Mouse (Mus musculus) lung, embryonic 16.5 days (tissue): ENCODE measurements around the gene Gm21994. TPM values are rescaled to one million over a fixed set of nuclear protein-coding genes. Genes with fewer than 3 reads are reported as not detected.
"Not testable (repeated sequence)": the region's sequence is repeated elsewhere in the genome, so short reads cannot be mapped to it uniquely, and the experiment has no call there.

ENCODE experiments used
- ATAC-seq: fragments of 200-750 bp; cut with Nextera tagmentation; 2 replicates; pipeline ENCODE4 v1.8.0; 2017; ENCODE audit warnings: low read depth, mild to moderate bottlenecking, moderate library complexity
- H3K27ac ChIP-seq: fragments of 300-500 bp; sonication (generic); 2 replicates; pipeline ENCODE4 v1.5.1; 2014; ENCODE audit warnings: mild to moderate bottlenecking, control low read depth, low read length
- H3K27me3 ChIP-seq: fragments of 300-500 bp; sonication (generic); 2 replicates; pipeline ENCODE4 v1.6.1; 2014; ENCODE audit warnings: low read depth, low read length, mixed read lengths; ENCODE audit not compliant: control insufficient read depth, insufficient read depth
- H3K36me3 ChIP-seq: fragments of 300-500 bp; sonication (generic); 2 replicates; pipeline ENCODE4 v1.6.1; 2014; ENCODE audit warnings: low read length; ENCODE audit not compliant: control insufficient read depth, insufficient read depth
- H3K4me1 ChIP-seq: fragments of 300-500 bp; sonication (generic); replicated peaks from 2 replicates; pipeline ENCODE4 v1.6.1; 2014; ENCODE audit warnings: low read length, mixed read lengths; ENCODE audit not compliant: control insufficient read depth, insufficient read depth
- H3K4me2 ChIP-seq: fragments of 300-500 bp; sonication (generic); 2 replicates; pipeline ENCODE4 v1.6.1; 2014; ENCODE audit warnings: low read depth, low read length, control low read depth
- H3K4me3 ChIP-seq: fragments of 300-500 bp; sonication (generic); 2 replicates; pipeline ENCODE4 v1.5.1; 2014; ENCODE audit warnings: mild to moderate bottlenecking, low read length, control low read depth
- H3K9ac ChIP-seq: fragments of 300-500 bp; sonication (generic); 2 replicates; pipeline ENCODE4 v1.6.1; 2014; ENCODE audit warnings: low read length, control low read depth
- H3K9me3 ChIP-seq: fragments of 300-500 bp; sonication (generic); 2 replicates; pipeline ENCODE4 v1.6.1; 2016; ENCODE audit warnings: low read length; ENCODE audit not compliant: control insufficient read depth
- WGBS: fragments of 180-500 bp; shearing (Covaris S2); extraction: QIAGEN DNeasy Blood & Tissue Kit; methylation state at CpG from one replicate; pipeline ENCODE4 v1.1.7; 2014; 5-methylcytosine and 5-hydroxymethylcytosine counted together
- polyA plus RNA-seq: library from polyadenylated mRNA; unstranded; fragments of >200 nt; fragmentation: Nextera tagmentation; extraction: Ambion mirVana; gene quantifications from 2 replicates; pipeline ENCODE4 v1.2.1, GENCODE M21; 2015

Gm21994 gene
- 4.4 and 4.8 TPM in 2 replicates for polyA plus RNA-seq

DNA sequence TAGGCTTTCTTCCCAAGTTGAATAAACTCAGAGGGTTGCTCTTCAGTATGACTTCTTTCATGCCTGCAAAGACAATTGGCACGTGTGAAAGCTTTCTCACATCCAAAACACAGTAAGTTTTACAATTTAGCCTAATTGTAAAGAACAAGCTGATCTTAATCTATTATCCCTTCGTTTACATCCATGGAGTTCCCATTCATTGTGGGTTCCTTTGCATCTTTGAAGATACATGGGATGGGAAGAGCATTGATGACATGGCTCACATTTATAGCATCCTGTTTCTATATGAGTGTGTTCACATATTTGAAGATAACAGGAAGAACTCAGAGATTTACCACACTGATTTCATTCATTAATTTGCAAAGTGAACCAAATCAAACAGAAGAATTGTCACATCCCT is at the start of gene Gm21994:
Gm21994 (minus strand) TSS at position 101 of the 400 bp plus-strand sequence.
- not testable (repeated sequence) for H3K9ac ChIP-seq, H3K4me3 ChIP-seq, H3K36me3 ChIP-seq, H3K4me1 ChIP-seq, H3K9me3 ChIP-seq, H3K4me2 ChIP-seq, ATAC-seq, H3K27ac ChIP-seq, H3K27me3 ChIP-seq
- 51% methylated on average over 2 of the region's 2 CpGs for WGBS

DNA sequence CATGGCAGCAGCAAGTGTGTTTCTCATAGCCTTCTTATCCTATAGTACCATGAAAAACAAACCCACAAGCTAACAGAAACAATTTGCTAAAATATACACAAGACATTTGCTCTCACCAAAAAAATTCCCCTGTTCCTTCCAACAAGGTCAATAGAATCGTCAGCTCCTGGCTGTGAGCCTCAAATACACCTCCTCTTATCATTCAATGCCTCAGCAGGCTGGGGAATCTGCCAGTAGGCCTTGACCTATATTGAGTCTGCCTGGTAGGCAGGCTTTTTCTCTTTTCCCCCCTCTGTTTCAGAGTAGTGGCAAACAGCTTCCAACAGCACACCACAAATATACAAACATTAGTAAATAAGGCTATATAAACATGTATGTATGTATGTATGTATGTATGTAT is 43.7 kb upstream of the Gm21994 start:
- WGBS, result 38% methylated on average over 1 of the region's 1 CpGs
- Histone ChIP-seq H3K9ac (no peak overlapping the region), H3K27me3 (no peaks in the 10 kb centered on the region), H3K4me1 (no peaks in the 10 kb centered on the region), H3K9me3 (no peaks in the 10 kb centered on the region; the same call in 1 of the 2 replicates), H3K36me3 (no peaks in the 10 kb centered on the region), H3K4me2 (no peak overlapping the region), H3K4me3 (no peak overlapping the region), H3K27ac (no peak overlapping the region)
- no peak for ATAC-seq

DNA sequence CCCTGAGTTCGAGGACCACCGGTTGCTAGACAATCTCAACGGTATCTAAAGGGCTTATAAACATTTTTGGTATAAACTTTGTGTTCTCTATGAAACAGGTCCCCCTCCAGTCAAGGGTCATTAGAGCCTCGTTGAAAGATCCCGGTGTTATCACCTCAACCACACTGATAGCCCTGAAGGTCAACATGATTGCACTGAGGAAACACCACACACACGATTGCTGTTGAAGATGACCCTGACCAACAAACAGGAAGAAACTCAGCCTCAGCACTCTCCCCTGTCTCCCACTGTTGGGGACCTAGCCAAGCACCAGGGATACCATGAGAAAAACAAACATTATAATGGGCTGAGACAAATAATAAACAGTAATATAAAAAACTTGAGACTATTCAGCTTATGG is 38.3 kb upstream of the Gm21994 start:
- no peak for ATAC-seq
- Histone ChIP-seq H3K4me1 (no peaks in the 10 kb centered on the region), H3K27ac (no peak overlapping the region), H3K27me3 (no peaks in the 10 kb centered on the region), H3K36me3 (no peaks in the 10 kb centered on the region), H3K9ac (no peak overlapping the region), H3K9me3 (no peaks in the 10 kb centered on the region; the same call in 1 of the 2 replicates), H3K4me2 (no peak overlapping the region), H3K4me3 (no peak overlapping the region)
- 71% methylated on average over 6 of the region's 6 CpGs for WGBS

DNA sequence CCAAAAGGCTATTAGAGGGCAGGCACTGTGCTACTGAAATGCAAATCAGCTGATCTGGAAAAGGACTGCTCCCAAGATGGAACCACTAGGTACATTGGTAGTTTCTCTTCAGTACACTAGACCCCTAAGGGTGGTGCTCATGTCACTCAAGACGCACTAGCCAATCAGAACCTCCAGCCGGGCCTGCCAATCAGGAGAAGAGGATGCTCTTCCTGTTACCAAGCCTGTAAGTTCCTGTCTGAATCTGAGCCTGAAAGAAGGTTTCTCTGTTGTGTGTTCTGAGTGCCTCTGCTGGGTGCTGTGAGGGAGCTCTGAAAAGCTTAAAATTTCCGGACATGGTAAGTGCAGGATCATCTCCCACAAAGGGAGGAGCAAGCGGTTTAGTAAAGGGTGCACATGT is 1.9 kb upstream of the Gm21994 start, which contains the start of gene Gm14124:
Gm14124 (plus strand) TSS at position 227 of the 400 bp plus-strand sequence.
- not testable (repeated sequence) for H3K4me1 ChIP-seq, H3K9me3 ChIP-seq, H3K4me3 ChIP-seq, ATAC-seq, H3K9ac ChIP-seq, H3K27ac ChIP-seq, H3K36me3 ChIP-seq, H3K27me3 ChIP-seq, H3K4me2 ChIP-seq
- WGBS, result 60% methylated on average over 4 of the region's 4 CpGs

DNA sequence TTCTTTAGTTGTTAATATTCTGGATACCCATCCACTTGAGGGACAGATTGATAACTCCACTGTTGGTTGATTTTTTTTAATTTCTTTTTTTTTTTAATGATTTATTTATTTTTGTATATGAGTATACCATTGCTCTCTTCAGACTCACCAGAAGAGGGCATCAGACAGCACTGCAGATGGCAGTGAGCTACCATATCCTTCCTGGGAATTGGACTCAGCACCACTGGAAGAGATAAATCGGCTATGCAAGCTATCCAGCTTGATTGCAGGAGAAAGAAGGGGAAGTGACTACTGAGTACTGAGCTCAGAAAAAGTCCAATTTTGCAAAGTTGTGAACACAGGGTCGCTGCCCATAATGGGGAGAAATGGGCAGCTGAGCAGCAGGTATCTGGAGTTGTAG is 1.5 kb upstream of the Gm21994 start:
- 66% methylated on average over 2 of the region's 2 CpGs for WGBS
- not testable (repeated sequence) for H3K9ac ChIP-seq, ATAC-seq, H3K27ac ChIP-seq, H3K4me2 ChIP-seq, H3K4me1 ChIP-seq, H3K27me3 ChIP-seq, H3K9me3 ChIP-seq, H3K4me3 ChIP-seq, H3K36me3 ChIP-seq

DNA sequence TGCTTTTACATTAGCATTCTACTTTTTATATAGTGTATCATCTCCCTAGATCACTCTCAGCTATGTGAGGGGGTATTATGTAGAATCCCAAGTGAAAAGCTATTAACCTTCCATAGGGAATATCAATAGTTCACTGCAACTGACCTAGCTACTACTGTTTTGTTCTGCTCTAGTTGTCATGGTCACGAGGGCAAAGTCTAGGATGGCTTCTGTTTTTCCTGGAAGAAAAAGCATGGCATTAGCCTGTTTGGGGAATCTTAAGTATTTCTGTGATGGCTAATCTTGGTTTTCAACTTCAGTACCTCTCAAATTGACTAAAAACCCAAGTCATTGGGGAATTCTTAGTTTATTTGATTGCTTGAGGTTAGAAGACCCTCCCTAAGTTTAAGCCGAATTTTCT is 12.2 kb downstream of the Gm21994 start:
- H3K27me3 ChIP-seq, result no peaks in the 10 kb centered on the region
- H3K27ac ChIP-seq, result no peak overlapping the region
- no peak overlapping the region for H3K4me2 ChIP-seq
- H3K9ac ChIP-seq, result no peak overlapping the region
- 92% methylated on average over 2 of the region's 2 CpGs for WGBS
- ATAC-seq, result no peak
- peaks cover 4% of the 10 kb centered on the region; the same call in 1 of the 2 replicates for H3K36me3 ChIP-seq
- H3K9me3 ChIP-seq, result peaks cover 10% of the 10 kb centered on the region
- no peaks in the 10 kb centered on the region for H3K4me1 ChIP-seq
- no peak overlapping the region for H3K4me3 ChIP-seq

DNA sequence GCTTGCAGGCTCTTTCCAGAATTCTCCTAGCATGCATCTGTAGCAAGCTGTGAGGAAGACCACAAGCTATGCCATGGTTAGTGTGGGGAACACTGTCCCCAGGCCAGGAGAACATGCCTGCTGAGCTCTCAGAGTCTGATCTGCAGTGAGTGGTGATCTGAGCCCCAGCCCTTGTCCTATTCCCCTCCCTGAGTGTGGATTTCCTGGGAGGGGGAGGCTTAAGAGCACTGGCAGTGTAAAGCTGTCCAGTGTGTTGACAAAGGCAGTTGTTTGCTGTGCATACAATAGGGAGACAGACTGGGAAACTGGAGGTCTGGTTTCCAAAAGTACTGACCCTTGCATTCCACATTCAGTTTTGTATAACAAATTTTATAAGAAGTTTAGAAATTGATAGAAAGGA is 32.1 kb downstream of the Gm21994 start:
- H3K9ac ChIP-seq, H3K36me3 ChIP-seq, H3K27ac ChIP-seq, H3K27me3 ChIP-seq, H3K4me3 ChIP-seq, H3K4me2 ChIP-seq, H3K4me1 ChIP-seq, H3K9me3 ChIP-seq, ATAC-seq: not testable (repeated sequence)

DNA sequence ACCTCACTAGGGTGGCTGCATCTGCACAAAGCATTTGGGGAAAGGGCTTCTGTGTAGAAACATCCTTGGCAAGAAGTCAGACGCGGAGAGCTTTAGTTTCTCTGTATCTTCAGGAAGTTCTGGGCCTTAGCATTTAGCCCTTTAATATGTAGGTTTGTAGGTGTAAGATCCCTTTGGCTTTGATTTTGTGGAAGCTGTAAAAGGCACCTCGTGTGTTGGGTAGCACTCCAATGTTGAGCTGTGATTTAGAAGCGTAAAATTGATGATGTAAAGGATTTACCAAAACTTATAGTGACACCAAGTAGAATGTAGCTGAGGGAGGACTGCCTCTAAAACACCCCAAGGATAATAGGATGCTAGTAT is 37.0 kb downstream of the Gm21994 start:
- not testable (repeated sequence) for H3K4me1 ChIP-seq, H3K9me3 ChIP-seq, H3K27me3 ChIP-seq, H3K27ac ChIP-seq, H3K36me3 ChIP-seq, ATAC-seq
- peak overlapping the region; percentile 61 for H3K9ac ChIP-seq
- H3K4me2 ChIP-seq, result peak overlapping the region; percentile 48
- H3K4me3 ChIP-seq, result peak overlapping the region; percentile 49
- 5% methylated on average over 2 of the region's 4 CpGs for WGBS

DNA sequence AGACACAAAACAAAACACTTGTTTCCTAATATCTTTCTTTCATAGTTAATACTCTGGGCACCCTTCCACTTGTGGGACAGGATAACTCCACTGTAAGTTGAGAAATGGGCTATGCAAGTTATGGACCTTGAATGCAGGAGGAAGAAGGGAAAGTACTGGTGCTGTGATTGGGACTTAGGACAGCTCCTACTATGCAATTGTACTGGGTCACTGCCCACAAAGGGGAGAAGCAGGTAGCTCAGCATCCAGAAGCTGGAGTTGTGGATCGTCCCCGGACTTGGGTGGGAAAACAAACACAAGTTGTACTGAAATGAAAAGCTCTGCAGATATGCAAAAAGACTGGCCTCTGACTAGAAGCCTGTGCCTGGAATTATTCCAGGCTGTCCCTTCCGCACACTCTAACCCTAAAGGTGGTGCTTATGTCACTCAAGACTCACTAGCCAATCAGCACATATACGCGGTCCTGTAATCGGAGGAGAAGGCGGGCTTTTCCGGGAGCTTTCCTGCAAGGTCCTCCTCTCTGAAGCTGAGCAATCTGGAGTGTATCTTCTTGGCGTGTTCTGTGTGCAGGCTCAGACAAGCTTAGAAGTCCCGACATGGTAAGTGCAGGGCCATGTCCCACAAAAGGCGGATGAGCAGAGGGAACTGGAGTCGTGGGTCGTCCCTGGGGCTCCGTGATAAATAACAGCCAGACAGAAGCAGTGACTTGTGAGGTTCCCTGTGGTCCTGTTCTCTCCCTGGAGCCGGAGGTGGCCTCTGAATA is 37.6 kb downstream of the Gm21994 start, which contains the start of gene Zfp937:
Zfp937 (plus strand) TSS at position 474 of the 763 bp plus-strand sequence.
- Histone ChIP-seq H3K9ac (peak within 1 kb of the TSS; percentile 61), H3K4me2 (peak within 1 kb of the TSS; percentile 48), H3K4me3 (peak within 1 kb of the TSS; percentile 49)
- not testable (repeated sequence) for H3K4me1 ChIP-seq, H3K36me3 ChIP-seq, H3K27ac ChIP-seq, H3K27me3 ChIP-seq, H3K9me3 ChIP-seq
- WGBS, result under 1% methylated on average over 15 of the region's 15 CpGs
- ATAC-seq, result peak; percentile 100
